Mouse (Mus musculus) heart, embryonic 12.5 days (tissue): ENCODE results near the gene Cds2. TPM values are rescaled to one million over a fixed set of nuclear protein-coding genes. Genes with fewer than 3 reads are reported as not detected.
"Not testable (repeated sequence)": the region's sequence is repeated elsewhere in the genome, so short reads cannot be mapped to it uniquely, and the experiment has no call there.

Experiments
- ATAC-seq: fragments of 200-750 bp; cut with Nextera tagmentation; 2 replicates; pipeline ENCODE4 v1.8.0; 2017; ENCODE audit warnings: moderate TSS enrichment, moderate library complexity; ENCODE audit not compliant: insufficient number of reproducible peaks, low FRiP score
- H3K27ac ChIP-seq: fragments of 300-500 bp; sonication (generic); 2 replicates; pipeline ENCODE4 v1.5.1; 2016; ENCODE audit warnings: mild to moderate bottlenecking, moderate library complexity; ENCODE audit not compliant: poor library complexity, severe bottlenecking
- H3K27me3 ChIP-seq: fragments of 300-500 bp; sonication (generic); replicated peaks from 2 replicates; pipeline ENCODE4 v1.6.1; 2016; ENCODE audit warnings: mild to moderate bottlenecking, moderate library complexity
- H3K36me3 ChIP-seq: fragments of 300-500 bp; sonication (generic); 2 replicates; pipeline ENCODE4 v1.6.1; 2016; ENCODE audit warnings: mild to moderate bottlenecking, moderate library complexity
- H3K4me1 ChIP-seq: fragments of 300-500 bp; sonication (generic); replicated peaks from 2 replicates; pipeline ENCODE4 v1.6.1; 2016; ENCODE audit warnings: mild to moderate bottlenecking
- H3K4me2 ChIP-seq: fragments of 300-500 bp; sonication (generic); 2 replicates; pipeline ENCODE4 v1.6.1; 2016; ENCODE audit warnings: mild to moderate bottlenecking, moderate library complexity
- H3K4me3 ChIP-seq: fragments of 300-500 bp; sonication (generic); 2 replicates; pipeline ENCODE4 v1.5.1; 2016; ENCODE audit warnings: mild to moderate bottlenecking
- H3K9ac ChIP-seq: fragments of 300-500 bp; sonication (generic); 2 replicates; pipeline ENCODE4 v1.6.1; 2016; ENCODE audit warnings: mild to moderate bottlenecking, moderate library complexity
- H3K9me3 ChIP-seq: fragments of 300-500 bp; sonication (generic); replicated peaks from 2 replicates; pipeline ENCODE4 v1.6.1; 2016; ENCODE audit warnings: mild to moderate bottlenecking, moderate library complexity
- WGBS: fragments of 180-500 bp; shearing (Covaris S2); methylation state at CpG from one replicate; pipeline ENCODE4 v1.1.7; 2016; 5-methylcytosine and 5-hydroxymethylcytosine counted together
- polyA plus RNA-seq: library from polyadenylated mRNA; unstranded; fragments of >200 nt; fragmentation: Nextera tagmentation; extraction: Ambion mirVana; gene quantifications from 2 replicates; pipeline ENCODE4 v1.2.1, GENCODE M21; 2016

The Cds2 gene
- polyA plus RNA-seq, result 18.9 and 21.0 TPM in 2 replicates

GRCm38 (mm10) chr2:132262879-132263398, at the start of gene Cds2:
Gene Cds2 (plus strand): TSS chr2:132263148.
- peaks cover 18% of the 10 kb centered on the region for H3K4me1 ChIP-seq
- H3K36me3 ChIP-seq, result no peaks in the 10 kb centered on the region
- peak within 1 kb of the TSS; percentile 78 for H3K4me2 ChIP-seq
- peak within 1 kb of the TSS; percentile 56 for H3K27ac ChIP-seq
- peak within 1 kb of the TSS; percentile 68 for H3K4me3 ChIP-seq
- peak within 1 kb of the TSS; percentile 87 for H3K9ac ChIP-seq
- peak; percentile 99 for ATAC-seq
- under 1% methylated on average over 42 of the region's 49 CpGs for WGBS
- no peaks in the 10 kb centered on the region for H3K27me3 ChIP-seq
- no peaks in the 10 kb centered on the region for H3K9me3 ChIP-seq

DNA sequence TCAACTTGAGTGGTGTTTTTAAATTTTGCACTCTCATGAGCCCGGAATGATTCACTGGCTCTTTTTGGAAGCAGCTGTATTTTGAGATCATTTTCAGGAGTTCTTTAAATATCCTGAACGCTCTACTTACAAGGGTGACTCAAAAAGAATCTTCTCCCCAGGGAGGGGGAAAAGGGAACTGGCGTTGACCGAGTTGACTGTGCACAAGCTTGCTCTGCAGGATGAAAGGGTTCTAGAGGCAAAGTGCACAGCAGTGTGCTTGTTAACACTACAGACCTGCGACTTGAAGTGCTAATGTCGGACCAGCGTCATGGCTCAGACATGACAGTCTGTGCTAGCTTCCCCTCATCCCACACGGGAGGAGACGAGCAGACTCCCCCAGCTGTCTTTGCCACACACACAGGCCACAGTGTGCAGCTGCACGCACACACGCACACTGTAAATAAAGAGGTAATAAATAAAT, 41.3 kb upstream of the Cds2 start:
- no peak overlapping the region; the same call in 1 of the 2 replicates for H3K27ac ChIP-seq
- no peaks in the 10 kb centered on the region for H3K27me3 ChIP-seq
- no peak overlapping the region for H3K4me3 ChIP-seq
- H3K9me3 ChIP-seq, result no peaks in the 10 kb centered on the region
- 0 out of 2 replicates have a peak, but pooled peaks cover 10% of the 10 kb centered on the region for H3K4me1 ChIP-seq
- peak overlapping the region; percentile 18 for H3K4me2 ChIP-seq
- H3K36me3 ChIP-seq, result no peaks in the 10 kb centered on the region
- no peak overlapping the region for H3K9ac ChIP-seq
- ATAC-seq, result 0 out of 2 replicates have a peak, but pooled peaks have one; percentile 36
- WGBS, result 41% methylated on average over 11 of the region's 11 CpGs

DNA sequence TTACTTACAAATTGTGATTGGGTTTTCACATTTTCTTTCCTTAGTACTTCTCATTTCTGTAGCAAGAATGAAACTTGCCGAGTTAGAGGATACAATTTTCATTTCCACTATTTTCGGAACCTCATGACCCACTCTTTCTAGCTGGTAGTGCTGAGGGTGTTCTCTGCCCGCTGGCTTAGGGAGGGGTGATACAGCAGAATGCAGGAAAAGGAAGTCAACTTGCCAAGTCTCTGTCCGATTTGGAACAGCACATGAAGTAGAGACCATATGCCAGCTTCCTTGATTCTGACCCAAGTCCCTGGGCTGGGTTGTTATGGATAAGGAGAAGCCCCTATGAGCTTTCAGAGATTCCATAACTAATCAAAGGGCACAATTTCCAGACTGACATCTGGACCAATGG, 38.6 kb upstream of the Cds2 start:
- 0 out of 2 replicates have a peak, but pooled peaks cover 10% of the 10 kb centered on the region for H3K4me1 ChIP-seq
- no peaks in the 10 kb centered on the region for H3K36me3 ChIP-seq
- WGBS, result 83% methylated on average over 4 of the region's 4 CpGs
- no peak overlapping the region for H3K4me3 ChIP-seq
- no peak overlapping the region for H3K27ac ChIP-seq
- H3K27me3 ChIP-seq, result no peaks in the 10 kb centered on the region
- H3K9ac ChIP-seq, result no peak overlapping the region
- H3K4me2 ChIP-seq, result no peak overlapping the region
- H3K9me3 ChIP-seq, result 0 out of 2 replicates have a peak, but pooled peaks cover 10% of the 10 kb centered on the region
- no peak for ATAC-seq

DNA sequence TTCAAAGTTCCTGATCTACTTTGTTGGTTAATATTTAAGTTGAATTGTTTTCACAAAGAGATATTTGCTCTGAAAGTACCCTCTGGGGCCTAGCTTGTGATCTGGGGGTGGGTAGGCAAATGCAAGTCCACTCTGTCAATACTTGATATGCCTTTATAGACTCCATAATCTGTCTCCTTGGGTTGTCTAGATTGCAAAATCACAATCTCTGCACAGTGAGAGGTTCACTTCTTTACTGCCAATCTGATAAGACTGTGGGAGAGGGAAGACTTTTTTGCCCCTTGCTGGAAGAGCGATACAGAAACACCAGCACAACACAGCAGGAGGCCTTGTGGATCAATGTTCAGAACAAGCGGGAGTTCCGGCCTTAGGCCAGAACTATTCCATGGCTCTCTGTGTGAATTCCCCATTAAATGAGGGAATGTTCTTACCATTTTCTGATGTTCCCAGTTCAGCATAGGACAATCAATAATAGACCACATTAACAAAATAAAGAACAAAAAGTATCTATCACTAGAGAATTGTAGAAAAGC, 30.5 kb upstream of the Cds2 start:
- 91% methylated on average over 3 of the region's 3 CpGs for WGBS
- Histone ChIP-seq H3K27me3 (no peaks in the 10 kb centered on the region), H3K9me3 (0 out of 2 replicates have a peak, but pooled peaks cover 3% of the 10 kb centered on the region), H3K27ac (no peak overlapping the region), H3K4me2 (no peak overlapping the region), H3K4me3 (no peak overlapping the region), H3K36me3 (no peaks in the 10 kb centered on the region), H3K9ac (no peak overlapping the region), H3K4me1 (no peaks in the 10 kb centered on the region)
- no peak for ATAC-seq

GRCm38 (mm10) chr2:132233985-132234765, 28.8 kb upstream of the Cds2 start:
- Histone ChIP-seq H3K9me3 (no peaks in the 10 kb centered on the region), H3K4me1 (no peaks in the 10 kb centered on the region), H3K36me3 (no peaks in the 10 kb centered on the region), H3K4me2 (no peak overlapping the region), H3K9ac (no peak overlapping the region), H3K27me3 (no peaks in the 10 kb centered on the region), H3K4me3 (no peak overlapping the region), H3K27ac (no peak overlapping the region)
- no peak for ATAC-seq
- WGBS, result 74% methylated on average over 16 of the region's 16 CpGs

DNA sequence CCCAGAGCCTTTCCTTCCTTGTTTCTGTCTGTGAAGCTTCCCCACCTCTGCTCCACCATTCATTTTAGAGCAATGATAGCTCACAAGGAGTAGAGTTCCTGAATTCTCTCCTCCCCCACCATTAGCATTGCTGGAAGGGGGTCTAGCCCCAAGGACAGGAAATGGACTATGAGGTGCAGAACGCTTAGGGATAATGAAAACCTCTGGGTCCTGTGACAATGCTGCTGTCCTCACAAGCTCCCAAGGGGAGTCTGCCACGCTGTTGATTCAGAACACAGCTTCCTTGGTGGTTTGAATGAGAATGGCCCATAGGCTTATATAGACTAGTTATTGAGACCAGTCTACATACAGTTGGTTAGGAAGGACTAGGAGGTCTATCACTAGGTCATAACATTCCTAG, 27.7 kb upstream of the Cds2 start:
- no peak for ATAC-seq
- Histone ChIP-seq H3K9ac (no peak overlapping the region), H3K9me3 (no peaks in the 10 kb centered on the region), H3K4me3 (no peak overlapping the region), H3K36me3 (no peaks in the 10 kb centered on the region), H3K27me3 (no peaks in the 10 kb centered on the region), H3K4me1 (no peaks in the 10 kb centered on the region), H3K4me2 (no peak overlapping the region), H3K27ac (no peak overlapping the region)
- WGBS, result 38% methylated on average over 2 of the region's 2 CpGs

DNA sequence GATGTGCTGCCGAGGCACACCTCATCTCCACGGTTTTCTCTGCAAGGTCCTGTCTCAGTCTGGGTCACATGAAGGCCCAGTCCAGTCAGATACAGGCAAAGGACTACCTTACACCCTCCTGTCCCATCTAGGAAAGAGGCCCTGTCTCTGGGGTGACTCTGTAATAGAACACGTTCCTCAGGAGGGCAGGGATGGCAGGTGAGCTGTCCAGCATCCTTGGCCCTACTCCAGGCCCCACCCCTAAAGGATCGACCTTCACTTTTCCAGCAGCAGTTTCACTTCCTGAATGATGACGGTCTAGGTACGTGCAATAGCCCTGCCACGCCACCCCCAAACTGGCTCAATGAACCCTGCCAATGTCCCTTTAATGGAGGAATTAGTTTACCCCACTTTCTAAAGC, 27.0 kb upstream of the Cds2 start:
- no peak overlapping the region for H3K9ac ChIP-seq
- ATAC-seq, result no peak
- WGBS, result 76% methylated on average over 7 of the region's 7 CpGs
- H3K4me3 ChIP-seq, result no peak overlapping the region
- H3K4me2 ChIP-seq, result no peak overlapping the region
- H3K27me3 ChIP-seq, result no peaks in the 10 kb centered on the region
- no peaks in the 10 kb centered on the region for H3K9me3 ChIP-seq
- H3K36me3 ChIP-seq, result no peaks in the 10 kb centered on the region
- no peak overlapping the region for H3K27ac ChIP-seq
- no peaks in the 10 kb centered on the region for H3K4me1 ChIP-seq

GRCm38 (mm10) chr2:132239434-132239833, 23.5 kb upstream of the Cds2 start:
- not testable (repeated sequence) for H3K4me3 ChIP-seq, ATAC-seq, H3K4me1 ChIP-seq, H3K27me3 ChIP-seq, H3K4me2 ChIP-seq, H3K27ac ChIP-seq, H3K9me3 ChIP-seq, H3K9ac ChIP-seq
- WGBS, result 79% methylated on average over 3 of the region's 3 CpGs
- H3K36me3 ChIP-seq, result peaks cover 25% of the 10 kb centered on the region

DNA sequence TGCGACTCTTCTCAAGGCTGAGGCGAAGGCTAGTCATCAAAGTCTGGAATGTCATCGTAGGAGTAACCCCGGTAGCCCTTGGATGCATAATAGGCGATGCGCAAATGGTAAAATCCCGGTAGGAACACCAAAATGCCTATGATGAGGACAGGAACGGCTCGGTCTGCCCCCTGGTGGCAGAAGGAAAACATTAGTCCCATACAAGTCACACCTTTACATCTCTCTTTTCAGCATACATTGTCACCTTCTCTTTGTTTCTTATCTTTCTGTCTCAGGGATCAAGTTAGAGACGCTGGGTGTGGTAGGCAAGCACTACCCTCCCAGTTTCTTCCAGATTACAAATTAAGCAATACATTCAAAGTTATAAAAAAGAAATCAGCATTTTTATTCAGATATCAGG, 22.5 kb upstream of the Cds2 start:
- not testable (repeated sequence) for H3K4me3 ChIP-seq, H3K4me1 ChIP-seq, H3K27me3 ChIP-seq, H3K4me2 ChIP-seq, ATAC-seq, H3K9ac ChIP-seq, H3K9me3 ChIP-seq, H3K27ac ChIP-seq
- WGBS, result 32% methylated on average over 10 of the region's 10 CpGs
- peaks cover 30% of the 10 kb centered on the region for H3K36me3 ChIP-seq

- no peak overlapping the region for H3K27ac ChIP-seq
- H3K36me3 ChIP-seq, result peaks cover 30% of the 10 kb centered on the region
- H3K4me3 ChIP-seq, result no peak overlapping the region
- no peak for ATAC-seq
- H3K4me1 ChIP-seq, result peaks cover 6% of the 10 kb centered on the region
- H3K27me3 ChIP-seq, result no peaks in the 10 kb centered on the region
- no peak overlapping the region for H3K9ac ChIP-seq
- WGBS, result 91% methylated on average over 3 of the region's 3 CpGs
- no peak overlapping the region for H3K4me2 ChIP-seq
- no peaks in the 10 kb centered on the region for H3K9me3 ChIP-seq
Measured at GRCm38 (mm10) chr2:132243370-132243769, 19.6 kb upstream of the Cds2 start.

- H3K4me2 ChIP-seq, result peak within 1 kb of the TSS; percentile 83
- H3K9me3 ChIP-seq, result no peaks in the 10 kb centered on the region
- no peaks in the 10 kb centered on the region for H3K27me3 ChIP-seq
- WGBS, result 6% methylated on average over 50 of the region's 50 CpGs
- H3K4me3 ChIP-seq, result peak within 1 kb of the TSS; percentile 64
- ATAC-seq, result peak; percentile 95
- H3K4me1 ChIP-seq, result peaks cover 23% of the 10 kb centered on the region
- peak within 1 kb of the TSS; percentile 78 for H3K27ac ChIP-seq
- peak within 1 kb of the TSS; percentile 84 for H3K9ac ChIP-seq
- peaks cover 40% of the 10 kb centered on the region for H3K36me3 ChIP-seq
Measured at GRCm38 (mm10) chr2:132247539-132248313, 15.2 kb upstream of the Cds2 start, which contains the start of gene Tmem230. Gene Tmem230 (minus strand): TSS chr2:132247807.
